Mouse (Mus musculus) kidney, embryonic 15.5 days (tissue): ENCODE data around the gene Ralgps1. TPM values are rescaled to one million over a fixed set of nuclear protein-coding genes. Genes with fewer than 3 reads are reported as not detected.

Experiments used
- ATAC-seq: fragments of 200-750 bp; cut with Nextera tagmentation; replicated peaks from 2 replicates; pipeline ENCODE4 v1.8.0; 2017; ENCODE audit warnings: moderate TSS enrichment; ENCODE audit not compliant: low FRiP score
- H3K27ac ChIP-seq: fragments of 300-500 bp; sonication (generic); 2 replicates; pipeline ENCODE4 v1.5.1; 2015; ENCODE audit warnings: mild to moderate bottlenecking, inconsistent platforms
- H3K27me3 ChIP-seq: fragments of 300-500 bp; sonication (generic); 2 replicates; pipeline ENCODE4 v1.6.1; 2015; ENCODE audit warnings: inconsistent platforms
- H3K36me3 ChIP-seq: fragments of 300-500 bp; sonication (generic); 2 replicates; pipeline ENCODE4 v1.6.1; 2015; ENCODE audit warnings: inconsistent platforms
- H3K4me1 ChIP-seq: fragments of 300-500 bp; sonication (generic); 2 replicates; pipeline ENCODE4 v1.6.1; 2015; ENCODE audit warnings: inconsistent platforms
- H3K4me2 ChIP-seq: fragments of 300-500 bp; sonication (generic); 2 replicates; pipeline ENCODE4 v1.6.1; 2015; ENCODE audit warnings: moderate library complexity, mild to moderate bottlenecking, inconsistent platforms
- H3K4me3 ChIP-seq: fragments of 300-500 bp; sonication (generic); replicated peaks from 2 replicates; pipeline ENCODE4 v1.5.1; 2015; ENCODE audit warnings: mild to moderate bottlenecking, inconsistent platforms
- H3K9ac ChIP-seq: fragments of 300-500 bp; sonication (generic); 2 replicates; pipeline ENCODE4 v1.6.1; 2015; ENCODE audit warnings: mild to moderate bottlenecking, inconsistent platforms
- H3K9me3 ChIP-seq: fragments of 300-500 bp; sonication (generic); replicated peaks from 2 replicates; pipeline ENCODE4 v1.6.1; 2016; ENCODE audit warnings: inconsistent platforms
- WGBS: fragments of 180-500 bp; shearing (Covaris S2); methylation state at CpG from one replicate; pipeline ENCODE4 v1.1.7; 2015; ENCODE audit warnings: mixed read lengths; 5-methylcytosine and 5-hydroxymethylcytosine counted together
- polyA plus RNA-seq: library from polyadenylated mRNA; unstranded; fragments of >200 nt; fragmentation: Nextera tagmentation; extraction: Ambion mirVana; gene quantifications from 2 replicates; pipeline ENCODE4 v1.2.1, GENCODE M21; 2015

The Ralgps1 gene
- 5.5 and 5.9 TPM in 2 replicates for polyA plus RNA-seq

DNA sequence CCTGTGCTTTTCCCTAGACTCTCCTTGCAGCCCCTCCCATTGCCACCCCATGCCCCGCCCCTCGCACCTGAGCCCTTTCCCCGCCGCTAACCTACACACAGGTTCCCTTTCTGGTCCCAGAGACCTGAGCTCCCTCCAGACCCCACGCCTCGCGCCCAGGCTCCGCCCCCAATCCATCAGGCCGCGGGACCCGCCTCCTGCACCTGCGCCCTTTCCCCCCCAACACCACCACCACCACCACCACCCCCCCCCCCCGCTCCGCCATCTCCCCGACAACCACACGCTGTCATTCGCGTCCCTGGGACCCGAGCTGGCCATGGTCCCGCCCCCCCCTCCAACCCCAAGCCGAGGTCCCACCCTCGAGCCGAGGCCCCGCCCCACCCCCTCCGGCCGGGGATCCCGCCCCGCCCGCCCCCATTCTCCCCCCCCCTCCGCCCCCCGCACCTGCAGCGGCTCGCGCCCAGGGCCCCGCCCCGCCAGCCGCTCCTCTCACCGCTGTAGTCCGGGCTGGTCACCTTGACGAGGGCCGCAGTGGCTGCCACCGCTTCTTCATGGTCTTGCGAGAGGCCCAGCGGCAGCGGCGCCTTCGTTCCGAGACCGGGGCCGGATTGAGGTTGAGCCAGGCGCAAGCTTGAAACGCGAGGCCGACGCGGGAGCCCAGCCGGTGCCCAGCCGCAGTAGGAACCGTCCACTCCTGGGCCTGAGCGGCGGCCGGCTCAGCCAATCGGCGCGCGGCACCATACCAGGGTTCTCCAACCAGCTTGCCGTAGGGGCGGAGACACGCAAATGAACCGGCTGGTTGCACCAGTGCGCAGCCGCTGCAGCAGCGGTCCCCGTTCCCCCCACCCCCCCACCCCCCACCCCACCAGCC, at the start of gene Ralgps1:
Gene Ralgps1 (minus strand): TSS at position 710 of the 871 bp plus-strand sequence.
- H3K4me3 ChIP-seq: peak within 1 kb of the TSS; percentile 74
- H3K4me1 ChIP-seq: peaks cover 10% of the 10 kb centered on the region; the same call in 1 of the 2 replicates
- H3K4me2 ChIP-seq: peak within 1 kb of the TSS; percentile 80
- H3K9me3 ChIP-seq: no peaks in the 10 kb centered on the region
- 1% methylated on average over 56 of the region's 74 CpGs for WGBS
- peak; percentile 98 for ATAC-seq
- H3K27me3 ChIP-seq: no peaks in the 10 kb centered on the region
- peak within 1 kb of the TSS; percentile 61 for H3K9ac ChIP-seq
- peak within 1 kb of the TSS; percentile 98 for H3K27ac ChIP-seq
- no peaks in the 10 kb centered on the region for H3K36me3 ChIP-seq

DNA sequence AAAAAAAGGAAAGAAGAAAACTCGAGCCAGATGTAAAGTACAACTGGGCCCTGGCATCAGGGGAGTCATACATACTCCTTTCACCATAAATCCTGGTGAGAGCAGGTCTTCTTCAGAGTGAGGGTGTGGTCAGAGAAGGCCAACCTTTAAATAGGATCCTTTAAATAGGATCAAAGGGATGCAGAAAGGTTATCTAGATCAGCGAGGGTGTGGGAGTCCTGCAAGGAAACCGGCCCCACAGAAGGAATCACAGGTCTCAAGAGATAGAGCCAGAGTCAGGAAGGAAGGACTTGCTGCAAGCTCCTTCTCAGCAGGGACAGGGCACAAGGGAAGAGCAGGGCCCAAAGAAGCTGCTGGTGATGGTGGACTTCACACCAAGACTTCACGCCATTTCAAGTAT, 46.2 kb upstream of the Ralgps1 start:
- no peak overlapping the region for H3K4me3 ChIP-seq
- H3K27me3 ChIP-seq: no peaks in the 10 kb centered on the region
- H3K9ac ChIP-seq: no peak overlapping the region
- WGBS: 58% methylated on average over 4 of the region's 4 CpGs
- H3K36me3 ChIP-seq: peaks cover 39% of the 10 kb centered on the region
- H3K4me1 ChIP-seq: no peaks in the 10 kb centered on the region
- H3K9me3 ChIP-seq: no peaks in the 10 kb centered on the region
- H3K4me2 ChIP-seq: no peak overlapping the region
- ATAC-seq: no peak
- no peak overlapping the region for H3K27ac ChIP-seq

GRCm38 (mm10) chr2:33414019-33414418, 42.7 kb upstream of the Ralgps1 start:
- Histone ChIP-seq H3K4me3 (no peak overlapping the region), H3K9me3 (no peaks in the 10 kb centered on the region), H3K27ac (no peak overlapping the region), H3K9ac (no peak overlapping the region), H3K4me2 (no peak overlapping the region), H3K36me3 (peaks cover 55% of the 10 kb centered on the region), H3K4me1 (no peaks in the 10 kb centered on the region), H3K27me3 (no peaks in the 10 kb centered on the region)
- ATAC-seq: no peak
- 87% methylated on average over 13 of the region's 13 CpGs for WGBS

DNA sequence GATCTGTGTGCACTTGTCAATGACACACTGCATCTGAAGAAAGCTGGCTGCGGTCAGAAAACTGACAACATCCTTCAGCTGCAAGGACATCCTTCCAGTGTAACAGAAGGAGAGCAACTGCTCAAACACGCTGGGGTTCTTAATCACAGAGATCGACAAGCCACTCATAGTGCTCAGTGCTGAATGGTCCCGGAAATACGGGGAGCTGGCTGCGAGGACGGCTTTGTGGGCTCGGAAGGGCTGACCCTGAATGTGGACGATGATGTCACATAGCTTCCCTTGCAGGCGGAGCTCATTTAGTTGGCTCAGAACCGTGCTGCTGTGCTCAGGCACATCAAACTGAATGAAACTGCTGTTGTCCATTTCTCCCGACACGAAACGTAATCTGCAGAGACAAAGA, 40.8 kb upstream of the Ralgps1 start:
- no peaks in the 10 kb centered on the region for H3K27me3 ChIP-seq
- no peak overlapping the region for H3K4me3 ChIP-seq
- H3K27ac ChIP-seq: no peak overlapping the region
- no peaks in the 10 kb centered on the region for H3K9me3 ChIP-seq
- H3K9ac ChIP-seq: no peak overlapping the region
- 83% methylated on average over 14 of the region's 14 CpGs for WGBS
- no peaks in the 10 kb centered on the region for H3K4me1 ChIP-seq
- no peak overlapping the region for H3K4me2 ChIP-seq
- ATAC-seq: no peak
- peaks cover 59% of the 10 kb centered on the region for H3K36me3 ChIP-seq

GRCm38 (mm10) chr2:33403511-33404003, 32.3 kb upstream of the Ralgps1 start:
- Histone ChIP-seq H3K36me3 (peaks cover 17% of the 10 kb centered on the region), H3K4me2 (no peak overlapping the region), H3K9ac (no peak overlapping the region), H3K4me1 (no peaks in the 10 kb centered on the region), H3K4me3 (no peak overlapping the region), H3K27ac (peak overlapping the region; percentile 29; the same call in 1 of the 2 replicates), H3K27me3 (no peaks in the 10 kb centered on the region), H3K9me3 (no peaks in the 10 kb centered on the region)
- WGBS: 71% methylated on average over 4 of the region's 4 CpGs
- ATAC-seq: no peak

DNA sequence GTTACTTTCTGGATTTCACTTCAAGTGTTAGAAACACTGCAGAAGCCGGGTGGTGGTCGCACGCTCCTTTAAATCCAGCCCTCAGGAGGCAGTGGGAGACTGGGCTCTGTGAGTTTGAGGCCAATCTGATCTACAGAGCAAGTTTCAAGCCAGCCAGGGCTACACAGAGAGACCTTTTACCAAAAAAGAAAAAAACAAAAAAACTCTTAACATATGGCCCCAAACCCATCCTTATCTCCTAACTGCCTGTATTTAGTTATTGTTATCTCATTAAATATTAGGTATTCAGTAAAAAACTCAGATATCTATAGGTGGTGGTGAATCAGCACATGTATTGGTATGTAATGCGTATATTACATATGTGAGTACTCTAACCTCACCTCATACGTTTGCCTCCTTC, 31.4 kb upstream of the Ralgps1 start:
- no peak for ATAC-seq

GRCm38 (mm10) chr2:33402236-33402635, 30.9 kb upstream of the Ralgps1 start:
- peak; percentile 33; the same call in 1 of the 2 replicates for ATAC-seq
- no peaks in the 10 kb centered on the region for H3K4me1 ChIP-seq
- 32% methylated on average over 7 of the region's 7 CpGs for WGBS
- no peak overlapping the region for H3K9ac ChIP-seq
- H3K9me3 ChIP-seq: no peaks in the 10 kb centered on the region
- 0 out of 2 replicates have a peak, but pooled peaks cover 8% of the 10 kb centered on the region for H3K36me3 ChIP-seq
- H3K27ac ChIP-seq: no peak overlapping the region
- no peaks in the 10 kb centered on the region for H3K27me3 ChIP-seq
- H3K4me3 ChIP-seq: no peak overlapping the region
- no peak overlapping the region for H3K4me2 ChIP-seq

More for the DNA sequence above, 31.4 kb upstream of the Ralgps1 start:
- WGBS: 62% methylated on average over 5 of the region's 5 CpGs
- H3K27ac ChIP-seq: no peak overlapping the region
- H3K27me3 ChIP-seq: no peaks in the 10 kb centered on the region
- H3K4me2 ChIP-seq: no peak overlapping the region
- no peaks in the 10 kb centered on the region for H3K4me1 ChIP-seq
- no peak overlapping the region for H3K4me3 ChIP-seq
- H3K9me3 ChIP-seq: no peaks in the 10 kb centered on the region
- 0 out of 2 replicates have a peak, but pooled peaks cover 8% of the 10 kb centered on the region for H3K36me3 ChIP-seq
- no peak overlapping the region for H3K9ac ChIP-seq

DNA sequence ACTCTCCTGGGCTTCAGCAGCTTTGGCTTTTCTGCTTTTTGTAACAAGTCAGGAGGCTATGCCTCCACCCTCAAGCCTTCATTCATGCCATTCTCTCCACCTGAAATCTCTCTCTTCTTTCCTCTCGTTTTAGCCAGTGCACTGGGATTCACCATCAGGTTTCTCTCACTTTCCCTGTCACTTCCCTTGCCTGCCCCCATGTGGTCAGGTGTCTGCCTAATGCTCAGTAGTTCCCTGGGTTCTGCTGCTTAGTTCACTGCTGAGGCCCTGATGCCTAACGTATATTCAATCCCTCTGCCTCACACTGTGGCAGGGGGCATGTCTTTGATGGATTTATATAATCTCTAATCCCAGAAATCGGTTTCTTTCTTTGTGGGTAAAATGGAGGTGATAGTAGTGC, 29.9 kb upstream of the Ralgps1 start:
- no peak overlapping the region for H3K9ac ChIP-seq
- 37% methylated on average over 3 of the region's 3 CpGs for WGBS
- no peaks in the 10 kb centered on the region for H3K9me3 ChIP-seq
- ATAC-seq: no peak
- 0 out of 2 replicates have a peak, but pooled peaks cover 4% of the 10 kb centered on the region for H3K36me3 ChIP-seq
- H3K4me3 ChIP-seq: no peak overlapping the region
- no peaks in the 10 kb centered on the region for H3K4me1 ChIP-seq
- H3K27me3 ChIP-seq: no peaks in the 10 kb centered on the region
- H3K4me2 ChIP-seq: no peak overlapping the region
- H3K27ac ChIP-seq: no peak overlapping the region

DNA sequence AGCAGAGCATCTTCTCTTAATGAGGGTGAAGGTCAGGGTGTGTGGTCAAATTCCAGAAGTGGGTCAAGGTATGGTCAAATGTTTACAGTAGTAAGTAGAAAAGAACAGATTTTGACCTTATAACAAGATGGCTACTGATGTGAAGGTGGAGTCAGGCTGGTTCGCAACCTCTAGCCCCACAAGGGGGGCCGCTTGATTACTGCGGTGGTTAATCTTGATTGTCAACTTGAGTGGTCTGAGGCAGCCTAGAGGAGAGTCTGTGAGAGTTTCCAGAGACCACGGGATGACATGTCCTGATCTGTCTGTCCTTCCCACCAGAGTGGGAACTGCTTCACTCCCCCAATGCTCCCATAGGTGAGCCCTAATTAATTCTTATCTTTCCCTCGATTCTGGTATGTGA, 29.3 kb upstream of the Ralgps1 start:
- 77% methylated on average over 5 of the region's 5 CpGs for WGBS
- H3K27ac ChIP-seq: no peak overlapping the region
- no peaks in the 10 kb centered on the region for H3K36me3 ChIP-seq
- H3K4me2 ChIP-seq: no peak overlapping the region
- H3K27me3 ChIP-seq: no peaks in the 10 kb centered on the region
- H3K4me1 ChIP-seq: no peaks in the 10 kb centered on the region
- no peaks in the 10 kb centered on the region for H3K9me3 ChIP-seq
- H3K9ac ChIP-seq: no peak overlapping the region
- no peak for ATAC-seq
- no peak overlapping the region for H3K4me3 ChIP-seq

DNA sequence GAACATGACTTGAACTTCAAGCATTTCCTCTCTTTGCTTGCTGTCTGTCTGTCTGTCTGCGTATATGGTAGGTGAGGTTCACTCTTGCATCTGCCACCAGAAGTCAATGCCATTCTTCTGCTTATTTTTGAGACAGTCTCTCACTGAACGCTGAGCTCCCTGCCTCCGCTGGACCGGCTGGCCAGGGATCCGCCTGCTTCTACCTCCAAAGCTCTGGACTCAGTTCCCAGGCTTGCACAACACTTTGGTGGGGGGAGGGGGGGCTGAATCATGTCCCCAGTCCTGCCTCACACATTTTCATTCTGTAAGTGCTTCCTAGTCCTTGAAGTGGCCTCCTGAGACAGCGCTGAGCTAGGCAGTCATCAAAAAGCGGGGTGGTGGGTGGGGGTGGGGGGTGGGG, 27.8 kb upstream of the Ralgps1 start:
- Histone ChIP-seq H3K4me3 (no peak overlapping the region), H3K4me2 (no peak overlapping the region), H3K4me1 (no peaks in the 10 kb centered on the region), H3K9ac (no peak overlapping the region), H3K27ac (no peak overlapping the region), H3K36me3 (no peaks in the 10 kb centered on the region), H3K27me3 (no peaks in the 10 kb centered on the region), H3K9me3 (no peaks in the 10 kb centered on the region)
- WGBS: 79% methylated on average over 6 of the region's 7 CpGs
- no peak for ATAC-seq

DNA sequence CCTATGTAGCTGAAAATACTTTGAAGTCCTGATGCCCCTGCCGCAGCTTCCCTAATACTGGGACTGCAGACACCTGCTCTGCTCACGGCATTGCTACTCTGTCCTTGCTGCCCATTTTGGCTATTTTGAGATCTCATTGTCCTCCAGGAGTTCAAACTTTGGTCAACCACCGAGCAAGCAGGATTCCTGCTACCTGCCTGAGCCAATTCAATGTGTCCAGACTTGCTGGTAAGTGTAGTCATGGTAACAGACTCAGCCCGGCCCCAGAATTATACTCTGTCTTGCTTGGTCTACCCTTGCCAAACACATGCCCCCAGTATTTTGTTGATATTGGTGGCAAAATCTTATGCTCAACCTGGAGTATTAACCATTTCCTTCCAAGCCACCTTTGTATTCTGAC, 25.8 kb upstream of the Ralgps1 start:
- Histone ChIP-seq H3K9ac (no peak overlapping the region), H3K9me3 (no peaks in the 10 kb centered on the region), H3K36me3 (no peaks in the 10 kb centered on the region), H3K4me2 (no peak overlapping the region), H3K4me1 (no peaks in the 10 kb centered on the region), H3K27ac (no peak overlapping the region), H3K4me3 (no peak overlapping the region), H3K27me3 (no peaks in the 10 kb centered on the region)
- 85% methylated on average over 4 of the region's 4 CpGs for WGBS
- ATAC-seq: no peak

DNA sequence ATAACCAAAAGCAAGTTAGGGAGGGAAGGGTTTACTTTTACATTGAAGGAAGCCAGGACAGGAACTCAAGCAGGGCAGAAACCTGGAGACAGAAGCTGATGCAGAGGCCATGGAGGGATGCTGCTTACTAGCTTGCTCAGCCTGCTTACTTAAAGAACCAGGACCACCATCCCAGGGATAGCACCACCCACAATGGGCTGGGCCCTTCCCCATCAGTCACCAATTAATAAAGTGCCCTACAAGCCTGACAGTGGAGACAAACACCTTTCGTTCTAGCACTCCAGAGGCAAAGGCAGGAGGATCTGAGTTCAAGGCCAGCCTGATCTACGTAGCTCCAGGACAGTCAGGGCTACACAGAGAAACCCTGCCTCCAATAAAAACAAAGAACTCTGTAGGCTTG, 23.8 kb upstream of the Ralgps1 start:
- ATAC-seq: no peak
- Histone ChIP-seq H3K36me3 (no peaks in the 10 kb centered on the region), H3K9ac (no peak overlapping the region), H3K9me3 (no peaks in the 10 kb centered on the region), H3K27ac (no peak overlapping the region), H3K4me2 (no peak overlapping the region), H3K27me3 (no peaks in the 10 kb centered on the region), H3K4me1 (no peaks in the 10 kb centered on the region), H3K4me3 (no peak overlapping the region)
- WGBS: 76% methylated on average over 2 of the region's 2 CpGs
